Mouse (Mus musculus) spleen, postnatal 10 days (tissue): ENCODE data around the gene Zfp69.

Experiments
- DNase-seq, 2 experiments: peaks; one replicate each; pipeline ENCODE4 v3.0.0; 2021 to 2022; ENCODE audit warnings: low spot score in 2 of 2

The Zfp69 gene

GRCm38 (mm10) chr4:120885208-120886120, 66.0 kb downstream of the Zfp69 start:
- no peak for DNase-seq

GRCm38 (mm10) chr4:120882002-120882625, 69.4 kb downstream of the Zfp69 start:
- no peak for DNase-seq

GRCm38 (mm10) chr4:120880731-120881432, 70.6 kb downstream of the Zfp69 start:
- DNase-seq, result no peak
